In genomic region chr15:12557663-12558436, GRCm38 (mm10) we compare ENCODE assay signal across 23 mouse cellular contexts.
DNase-seq lines count a peak whose midpoint lies in the region.
"Had no signal": no experiment of that assay in that cellular context is flagged by ENCODE, and none has a peak within 500 bp of the region (broad histone marks: within the 10 kb centered on the region; RNA-seq: fewer than 3 reads in every experiment).

No protein-coding gene starts in this region.

- H3K27me3 ChIP-seq in embryonic facial prominence, embryonic 10.5 days (replicated peaks; ENCODE audit: low read depth, poor library complexity, severe bottlenecking): no peaks in the 10 kb centered on the region
- H3K27me3 ChIP-seq: embryonic facial prominence, embryonic 15.5 days; midbrain, embryonic 13.5 days; neural tube, embryonic 12.5 days had no signal

- peak overlapping the region; percentile 26; the same call in 1 of the 2 replicates for H3K27ac ChIP-seq in brown adipose tissue, adult 24 weeks (replicated peaks; ENCODE audit: low read depth, low read length)
- no peak overlapping the region for H3K27ac ChIP-seq in embryonic facial prominence, embryonic 10.5 days (replicated peaks)
- H3K27ac ChIP-seq: embryonic facial prominence, embryonic 15.5 days; forebrain, embryonic 10.5 days; hindbrain, embryonic 10.5 days; midbrain, embryonic 13.5 days; neural tube, embryonic 12.5 days; stomach, postnatal 0 days had no signal

- H3K4me1 ChIP-seq in brown adipose tissue, adult 24 weeks (ENCODE audit: control insufficient read depth, insufficient read depth, insufficient read length, low read length): peaks cover 15% of the 10 kb centered on the region; the same call in 1 of the 2 replicates
- peaks cover 17% of the 10 kb centered on the region for H3K4me1 ChIP-seq in embryonic facial prominence, embryonic 10.5 days
- H3K4me1 ChIP-seq: neural tube, embryonic 12.5 days had no signal

- H3K9me3 ChIP-seq in embryonic facial prominence, embryonic 10.5 days: no peaks in the 10 kb centered on the region
- H3K9me3 ChIP-seq: embryonic facial prominence, embryonic 15.5 days; forebrain, embryonic 10.5 days; hindbrain, embryonic 10.5 days; midbrain, embryonic 13.5 days; neural tube, embryonic 12.5 days had no signal

- WGBS in embryonic facial prominence, embryonic 10.5 days: 91% methylated on average over 11 of the region's 11 CpGs

- intact Hi-C loops in left cerebral cortex, postnatal 4 days (cut with DNase I): no loop called here
- intact Hi-C loops in left cerebral cortex, postnatal 36 days (cut with DNase I): no loop called here

- H3K36me3 ChIP-seq in embryonic facial prominence, embryonic 10.5 days (replicated peaks): no peaks in the 10 kb centered on the region
- H3K36me3 ChIP-seq: embryonic facial prominence, embryonic 15.5 days; forebrain, embryonic 10.5 days; hindbrain, embryonic 10.5 days; midbrain, embryonic 13.5 days; neural tube, embryonic 12.5 days had no signal

- no peak overlapping the region for H3K4me3 ChIP-seq in brown adipose tissue, adult 24 weeks (ENCODE audit: insufficient read depth, low read depth, low read length)
- no peak overlapping the region for H3K4me3 ChIP-seq in embryonic facial prominence, embryonic 10.5 days
- H3K4me3 ChIP-seq: embryonic facial prominence, embryonic 15.5 days; forebrain, embryonic 10.5 days; hindbrain, embryonic 10.5 days; midbrain, embryonic 13.5 days; neural tube, embryonic 12.5 days had no signal

- DNase-seq in left cerebral cortex, adult 11 months (ENCODE audit: low spot score): peak; percentile 39
- no peak for DNase-seq in left cerebral cortex, postnatal 4 days
- DNase-seq in R1 (ENCODE audit: low read depth, low spot score): peak; percentile 50
- peak; percentile 30 to 51 for DNase-seq in left cerebral cortex, postnatal 36 days (ENCODE audit: low spot score in 2 of 2)
- no peak for DNase-seq in layer of hippocampus, adult 8-10 months (ENCODE audit: low spot score in 2 of 2)
- DNase-seq in embryonic facial prominence, embryonic 10.5 days (ENCODE audit: low spot score): no peak
- DNase-seq: adrenal gland, postnatal 10 days; cerebellum, adult 11-12 months; cerebellum, postnatal 25 days; embryo, embryonic 11 days; forebrain, postnatal 0 days; gastrocnemius, postnatal 14 days; kidney, adult 11 months; layer of hippocampus, postnatal 36 days; lung, adult 18-20 months; lung, postnatal 14 days had no signal

Comparison
In these comparisons a context has a peak if more than half of its experiments do, and no peak if none do; other contexts are left out.
1. DNase-seq: peak in left cerebral cortex, adult 11 months (single experiment), R1 (single experiment) and left cerebral cortex, postnatal 36 days (2 of 2); none in left cerebral cortex, postnatal 4 days (single experiment), layer of hippocampus, adult 8-10 months (0 of 2) and embryonic facial prominence, embryonic 10.5 days (single experiment).